Mouse (Mus musculus) limb, embryonic 13.5 days (tissue): ENCODE data around the gene Timp3. TPM values are rescaled to one million over a fixed set of nuclear protein-coding genes. Genes with fewer than 3 reads are reported as not detected.

Experiments used
- ATAC-seq: fragments of 200-750 bp; cut with Nextera tagmentation; 2 replicates; pipeline ENCODE4 v1.8.0; 2017; ENCODE audit warnings: low read depth, moderate number of reproducible peaks, moderate TSS enrichment; ENCODE audit not compliant: low FRiP score
- H3K27ac ChIP-seq: fragments of 300-500 bp; sonication (generic); 2 replicates; pipeline ENCODE4 v1.5.1; 2015; ENCODE audit warnings: inconsistent platforms, mild to moderate bottlenecking, moderate library complexity
- H3K27me3 ChIP-seq: fragments of 300-500 bp; sonication (generic); 2 replicates; pipeline ENCODE4 v1.6.1; 2015; ENCODE audit warnings: mild to moderate bottlenecking, inconsistent platforms
- H3K36me3 ChIP-seq: fragments of 300-500 bp; sonication (generic); 2 replicates; pipeline ENCODE4 v1.6.1; 2015; ENCODE audit warnings: inconsistent platforms, mild to moderate bottlenecking, moderate library complexity
- H3K4me1 ChIP-seq: fragments of 300-500 bp; sonication (generic); 2 replicates; pipeline ENCODE4 v1.6.1; 2015; ENCODE audit warnings: inconsistent platforms
- H3K4me2 ChIP-seq: fragments of 300-500 bp; sonication (generic); replicated peaks from 2 replicates; pipeline ENCODE4 v1.6.1; 2015; ENCODE audit warnings: inconsistent platforms, mild to moderate bottlenecking, moderate library complexity
- H3K4me3 ChIP-seq: fragments of 300-500 bp; sonication (generic); 2 replicates; pipeline ENCODE4 v1.5.1; 2015; ENCODE audit warnings: moderate library complexity, mild to moderate bottlenecking, inconsistent platforms
- H3K9ac ChIP-seq: fragments of 300-500 bp; sonication (generic); 2 replicates; pipeline ENCODE4 v1.6.1; 2015; ENCODE audit warnings: mild to moderate bottlenecking, inconsistent platforms
- H3K9me3 ChIP-seq: fragments of 300-500 bp; sonication (generic); 2 replicates; pipeline ENCODE4 v1.6.1; 2016; ENCODE audit warnings: inconsistent platforms
- WGBS: fragments of 180-500 bp; shearing (Covaris S2); methylation state at CpG from one replicate; pipeline ENCODE4 v1.1.7; 2015; 5-methylcytosine and 5-hydroxymethylcytosine counted together
- polyA plus RNA-seq: library from polyadenylated mRNA; unstranded; fragments of >200 nt; fragmentation: Nextera tagmentation; extraction: Ambion mirVana; gene quantifications from 2 replicates; pipeline ENCODE4 v1.2.1, GENCODE M21; 2015

Gene Timp3
- polyA plus RNA-seq, 1 experiment from 2014 or later = 89.5 TPM

GRCm38 (mm10) chr10:86317633-86318032, 17.5 kb downstream of the Timp3 start:
- WGBS = 78% methylated on average over 7 of the region's 7 CpGs
- Histone ChIP-seq H3K4me3 (no peak overlapping the region), H3K27ac (no peak overlapping the region), H3K27me3 (no peaks in the 10 kb centered on the region), H3K4me2 (no peak overlapping the region), H3K9ac (no peak overlapping the region), H3K9me3 (no peaks in the 10 kb centered on the region), H3K4me1 (peaks cover 57% of the 10 kb centered on the region), H3K36me3 (peaks cover 12% of the 10 kb centered on the region)
- ATAC-seq = no peak

GRCm38 (mm10) chr10:86318552-86319140, 18.5 kb downstream of the Timp3 start:
- WGBS = 88% methylated on average over 5 of the region's 5 CpGs
- H3K9me3 ChIP-seq = no peaks in the 10 kb centered on the region
- H3K9ac ChIP-seq = no peak overlapping the region
- H3K27me3 ChIP-seq = no peaks in the 10 kb centered on the region
- peaks cover 50% of the 10 kb centered on the region for H3K4me1 ChIP-seq
- H3K27ac ChIP-seq = no peak overlapping the region
- no peak overlapping the region for H3K4me2 ChIP-seq
- H3K36me3 ChIP-seq = peaks cover 12% of the 10 kb centered on the region
- H3K4me3 ChIP-seq = no peak overlapping the region
- no peak for ATAC-seq

- no peak overlapping the region for H3K4me2 ChIP-seq
- ATAC-seq = no peak
- WGBS = 34% methylated on average over 3 of the region's 3 CpGs
- H3K36me3 ChIP-seq = peaks cover 8% of the 10 kb centered on the region
- H3K4me1 ChIP-seq = peaks cover 41% of the 10 kb centered on the region
- H3K9ac ChIP-seq = no peak overlapping the region
- no peak overlapping the region for H3K4me3 ChIP-seq
- H3K27ac ChIP-seq = no peak overlapping the region
- H3K27me3 ChIP-seq = no peaks in the 10 kb centered on the region
- no peaks in the 10 kb centered on the region for H3K9me3 ChIP-seq
These were observed 19.4 kb downstream of the Timp3 start for GRCm38 (mm10) chr10:86319526-86319925.

GRCm38 (mm10) chr10:86320204-86320603, 20.0 kb downstream of the Timp3 start:
- Histone ChIP-seq H3K9me3 (no peaks in the 10 kb centered on the region), H3K4me3 (no peak overlapping the region), H3K4me2 (no peak overlapping the region), H3K27ac (no peak overlapping the region), H3K9ac (no peak overlapping the region), H3K4me1 (peaks cover 38% of the 10 kb centered on the region), H3K27me3 (no peaks in the 10 kb centered on the region), H3K36me3 (peaks cover 8% of the 10 kb centered on the region)
- ATAC-seq = no peak
- WGBS = 85% methylated on average over 5 of the region's 5 CpGs

GRCm38 (mm10) chr10:86321194-86321593, 21.0 kb downstream of the Timp3 start:
- peaks cover 33% of the 10 kb centered on the region for H3K4me1 ChIP-seq
- H3K9me3 ChIP-seq = no peaks in the 10 kb centered on the region
- ATAC-seq = no peak; the same call in 1 of the 2 replicates
- no peak overlapping the region for H3K27ac ChIP-seq
- no peaks in the 10 kb centered on the region for H3K27me3 ChIP-seq
- 77% methylated on average over 8 of the region's 8 CpGs for WGBS
- peaks cover 14% of the 10 kb centered on the region for H3K36me3 ChIP-seq
- H3K9ac ChIP-seq = no peak overlapping the region
- no peak overlapping the region for H3K4me2 ChIP-seq
- no peak overlapping the region for H3K4me3 ChIP-seq

- Histone ChIP-seq H3K4me3 (no peak overlapping the region), H3K4me2 (no peak overlapping the region), H3K9ac (no peak overlapping the region), H3K4me1 (peaks cover 33% of the 10 kb centered on the region), H3K36me3 (peaks cover 17% of the 10 kb centered on the region), H3K9me3 (no peaks in the 10 kb centered on the region), H3K27ac (no peak overlapping the region), H3K27me3 (no peaks in the 10 kb centered on the region)
- 8% methylated on average over 1 of the region's 1 CpGs for whole genome bisulfite sequencing
- no peak for ATAC-seq
These were observed 21.8 kb downstream of the Timp3 start for GRCm38 (mm10) chr10:86322006-86322405.

GRCm38 (mm10) chr10:86323275-86323994, 23.3 kb downstream of the Timp3 start:
- H3K9me3 ChIP-seq = no peaks in the 10 kb centered on the region
- H3K9ac ChIP-seq = no peak overlapping the region
- H3K4me3 ChIP-seq = no peak overlapping the region
- no peak for ATAC-seq
- no peak overlapping the region for H3K4me2 ChIP-seq
- H3K27ac ChIP-seq = no peak overlapping the region
- peaks cover 44% of the 10 kb centered on the region for H3K4me1 ChIP-seq
- 69% methylated on average over 4 of the region's 4 CpGs for WGBS
- peaks cover 23% of the 10 kb centered on the region for H3K36me3 ChIP-seq
- H3K27me3 ChIP-seq = no peaks in the 10 kb centered on the region

GRCm38 (mm10) chr10:86325272-86325671, 25.1 kb downstream of the Timp3 start:
- Histone ChIP-seq H3K27ac (no peak overlapping the region; the same call in 1 of the 2 replicates), H3K4me3 (no peak overlapping the region), H3K27me3 (no peaks in the 10 kb centered on the region), H3K9ac (no peak overlapping the region), H3K4me1 (peaks cover 49% of the 10 kb centered on the region), H3K9me3 (no peaks in the 10 kb centered on the region), H3K4me2 (no peak overlapping the region), H3K36me3 (peaks cover 23% of the 10 kb centered on the region)
- 36% methylated on average over 6 of the region's 6 CpGs for WGBS
- no peak for ATAC-seq

- Histone ChIP-seq H3K27me3 (no peaks in the 10 kb centered on the region), H3K27ac (no peak overlapping the region), H3K4me2 (no peak overlapping the region), H3K9me3 (no peaks in the 10 kb centered on the region), H3K36me3 (peaks cover 23% of the 10 kb centered on the region), H3K9ac (no peak overlapping the region), H3K4me3 (no peak overlapping the region), H3K4me1 (peaks cover 63% of the 10 kb centered on the region)
- no peak for ATAC-seq
- 49% methylated on average over 4 of the region's 4 CpGs for WGBS
These were observed 28.0 kb downstream of the Timp3 start for GRCm38 (mm10) chr10:86328143-86328542.

- no peak for ATAC-seq
- Histone ChIP-seq H3K27me3 (no peaks in the 10 kb centered on the region), H3K4me2 (no peak overlapping the region), H3K27ac (no peak overlapping the region), H3K36me3 (peaks cover 23% of the 10 kb centered on the region), H3K9ac (no peak overlapping the region), H3K4me1 (peaks cover 69% of the 10 kb centered on the region), H3K4me3 (no peak overlapping the region), H3K9me3 (no peaks in the 10 kb centered on the region)
- WGBS = 70% methylated on average over 2 of the region's 2 CpGs
These were observed 28.5 kb downstream of the Timp3 start for GRCm38 (mm10) chr10:86328691-86329090.

- no peak overlapping the region for H3K4me3 ChIP-seq
- H3K27ac ChIP-seq = no peak overlapping the region; the same call in 1 of the 2 replicates
- peaks cover 74% of the 10 kb centered on the region for H3K4me1 ChIP-seq
- 77% methylated on average over 8 of the region's 8 CpGs for WGBS
- no peaks in the 10 kb centered on the region for H3K27me3 ChIP-seq
- no peak overlapping the region for H3K9ac ChIP-seq
- no peak overlapping the region for H3K4me2 ChIP-seq
- no peaks in the 10 kb centered on the region for H3K9me3 ChIP-seq
- H3K36me3 ChIP-seq = peaks cover 23% of the 10 kb centered on the region
- ATAC-seq = no peak
These were observed 29.2 kb downstream of the Timp3 start for GRCm38 (mm10) chr10:86329241-86329882.

- H3K4me1 ChIP-seq = peaks cover 86% of the 10 kb centered on the region
- no peak for ATAC-seq
- H3K36me3 ChIP-seq = peaks cover 17% of the 10 kb centered on the region
- H3K9ac ChIP-seq = peak overlapping the region; percentile 43; the same call in 1 of the 2 replicates
- H3K27me3 ChIP-seq = no peaks in the 10 kb centered on the region
- H3K4me2 ChIP-seq = peak overlapping the region; percentile 36
- WGBS = 42% methylated on average over 5 of the region's 5 CpGs
- H3K4me3 ChIP-seq = no peak overlapping the region
- peak overlapping the region; percentile 79 for H3K27ac ChIP-seq
- H3K9me3 ChIP-seq = no peaks in the 10 kb centered on the region
These were observed 31.0 kb downstream of the Timp3 start for GRCm38 (mm10) chr10:86330993-86331680.
